Mouse (Mus musculus): ENCODE measurements at regions not wholly inside any gene's neighbourhood (a gene's known extent, or its start where the extent isn't known, plus 50 kb on each side); places are given as distances from the start of the nearest gene placed in this dataset.
"Not testable (repeated sequence)": the region's sequence is repeated elsewhere in the genome, so short reads cannot be mapped to it uniquely, and the experiment has no call there.

DNA sequence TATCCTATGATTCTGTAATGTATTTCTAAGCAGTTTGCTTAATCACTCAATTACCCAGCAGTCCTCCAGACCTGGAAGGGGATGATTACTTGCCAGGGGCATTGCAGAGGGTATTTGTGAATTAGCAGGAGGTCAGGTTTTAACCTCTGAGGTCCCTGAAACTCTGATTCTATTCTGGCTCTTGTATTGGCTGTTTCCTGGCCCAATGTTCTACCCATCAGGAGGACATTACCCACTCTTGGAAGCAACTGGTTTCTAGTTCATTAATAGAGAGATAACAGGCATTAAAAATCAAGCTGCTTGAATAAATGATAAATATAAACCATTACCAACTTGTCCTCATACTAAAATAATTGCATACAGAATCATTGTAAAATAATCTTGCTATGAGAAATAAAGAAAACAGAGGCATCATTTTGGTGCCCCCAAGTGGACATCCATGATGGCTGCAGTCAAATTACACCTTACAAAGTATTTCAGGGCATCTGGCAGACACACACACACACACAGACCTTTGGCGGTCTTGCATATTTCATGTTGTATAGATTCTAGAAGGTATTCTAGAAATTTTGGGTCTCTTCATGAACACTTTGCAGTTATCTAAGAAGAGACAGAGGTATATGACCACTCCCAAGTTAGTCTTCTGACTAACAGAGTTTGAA lies 385.6 kb downstream of the Car8 start:
- WGBS = 41% methylated on average over 1 of the region's 1 CpGs
- TF ChIP-seq CTCF (IDR thresholded peaks at IDR 0.05; ENCODE audit: insufficient read depth, low read length) (no peak), POLR2A (IDR thresholded peaks at IDR 0.05; ENCODE audit: borderline replicate concordance, extremely low read depth, low read depth, low read length) (no peak)
- H3K4me3 ChIP-seq (replicated peaks; ENCODE audit: extremely low read depth, low read depth, low read length) = no peak overlapping the region
- no peak for DNase-seq
- H3K4me1 ChIP-seq (ENCODE audit: control insufficient read depth, insufficient read depth, low read length) = no peaks in the 10 kb centered on the region

DNA sequence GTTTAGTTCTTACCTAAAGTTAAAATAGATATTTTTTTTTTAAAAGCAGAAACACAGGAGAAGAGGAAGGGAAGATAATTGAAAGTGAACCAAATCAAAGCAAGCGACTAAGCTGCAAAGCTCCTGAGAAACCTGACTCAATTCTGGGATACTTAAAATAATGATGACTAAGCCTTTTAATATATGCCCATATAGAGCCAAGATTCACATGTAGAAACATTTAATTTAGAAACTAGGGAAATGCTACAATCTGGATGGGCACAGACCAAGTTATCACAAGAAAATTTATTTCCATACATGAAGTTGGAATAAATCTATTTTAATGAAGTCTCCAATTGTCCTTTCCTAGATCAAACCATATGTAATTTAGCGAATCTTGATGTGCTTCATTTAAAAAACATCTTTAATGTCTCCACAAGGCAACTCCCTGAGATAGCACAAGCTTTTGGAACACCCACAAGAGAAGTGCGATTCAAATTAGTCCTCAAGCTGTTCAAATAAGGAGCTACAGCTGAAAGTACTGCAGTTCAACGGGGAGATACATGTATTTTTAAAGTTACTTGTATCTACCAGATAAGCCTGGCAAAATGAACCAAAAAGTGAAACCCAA lies 386.7 kb downstream of the Car8 start:
- DNase-seq = no peak
- TF ChIP-seq CTCF (IDR thresholded peaks at IDR 0.05; ENCODE audit: insufficient read depth, low read length) = no peak
- no peak for TF ChIP-seq POLR2A (IDR thresholded peaks at IDR 0.05; ENCODE audit: borderline replicate concordance, extremely low read depth, low read depth, low read length)
- 79% methylated on average over 4 of the region's 4 CpGs for WGBS
- Histone ChIP-seq H3K4me3 (replicated peaks; ENCODE audit: extremely low read depth, low read depth, low read length) (no peak overlapping the region), H3K4me1 (ENCODE audit: control insufficient read depth, insufficient read depth, low read length) (no peaks in the 10 kb centered on the region)

GRCm38 (mm10) chr4:7847411-7847810 lies 391.4 kb downstream of the Car8 start:
- WGBS = 72% methylated on average over 5 of the region's 5 CpGs
- Histone ChIP-seq H3K4me1 (ENCODE audit: control insufficient read depth, insufficient read depth, low read length) (no peaks in the 10 kb centered on the region), H3K4me3 (replicated peaks; ENCODE audit: extremely low read depth, low read depth, low read length) (no peak overlapping the region)
- no peak for TF ChIP-seq CTCF (IDR thresholded peaks at IDR 0.05; ENCODE audit: insufficient read depth, low read length)
- TF ChIP-seq POLR2A (IDR thresholded peaks at IDR 0.05; ENCODE audit: borderline replicate concordance, extremely low read depth, low read depth, low read length) = no peak
- DNase-seq = no peak

DNA sequence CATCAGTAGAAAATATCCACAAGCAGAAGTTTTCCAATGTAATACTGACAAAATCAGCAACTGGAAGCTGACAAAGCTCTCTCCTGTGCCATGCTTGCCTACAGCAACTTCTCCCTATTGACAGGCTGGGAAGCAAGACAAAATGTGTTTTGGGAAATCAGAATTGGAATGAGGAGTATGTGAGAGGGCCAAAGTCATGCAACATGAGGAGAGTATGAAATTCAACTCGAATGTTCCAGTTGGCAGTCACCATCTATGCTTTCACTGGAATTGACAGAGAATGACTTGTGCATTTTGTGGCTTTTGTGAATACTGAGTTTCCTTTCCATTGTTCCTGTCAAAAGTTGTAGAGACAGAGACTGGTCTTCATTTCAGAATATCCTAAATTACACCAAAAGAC lies 409.7 kb downstream of the Car8 start:
- no peak for DNase-seq
- no peak overlapping the region for H3K4me3 ChIP-seq (replicated peaks; ENCODE audit: extremely low read depth, low read depth, low read length)
- TF ChIP-seq CTCF (IDR thresholded peaks at IDR 0.05; ENCODE audit: insufficient read depth, low read length) (no peak), POLR2A (IDR thresholded peaks at IDR 0.05; ENCODE audit: borderline replicate concordance, extremely low read depth, low read depth, low read length) (no peak)
- WGBS = 47% methylated on average over 1 of the region's 1 CpGs
- H3K4me1 ChIP-seq (ENCODE audit: control insufficient read depth, insufficient read depth, low read length) = no peaks in the 10 kb centered on the region

DNA sequence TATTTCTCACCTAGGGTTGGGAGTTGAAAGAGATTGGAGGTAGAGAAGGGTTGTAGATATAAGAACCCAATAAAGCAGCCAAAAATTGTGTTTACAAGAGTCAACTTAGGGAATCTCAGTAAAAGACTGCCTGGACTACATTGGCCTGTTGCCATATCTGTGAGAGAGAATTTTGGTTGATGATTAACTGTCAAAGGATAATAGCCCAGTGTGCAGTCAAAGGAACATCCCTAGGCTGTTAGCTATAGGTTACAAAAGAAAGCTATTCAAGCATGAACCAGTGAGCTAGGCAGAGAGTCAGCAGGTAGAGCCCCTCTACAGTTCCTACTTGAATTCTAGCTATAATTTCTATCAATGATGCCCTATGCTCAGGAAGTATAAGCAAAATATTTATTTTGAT lies 419.0 kb downstream of the Car8 start:
- no peak for TF ChIP-seq POLR2A (IDR thresholded peaks at IDR 0.05; ENCODE audit: borderline replicate concordance, extremely low read depth, low read depth, low read length)
- TF ChIP-seq CTCF (IDR thresholded peaks at IDR 0.05; ENCODE audit: insufficient read depth, low read length) = no peak
- Histone ChIP-seq H3K4me3 (replicated peaks; ENCODE audit: extremely low read depth, low read depth, low read length) (no peak overlapping the region), H3K4me1 (ENCODE audit: control insufficient read depth, insufficient read depth, low read length) (no peaks in the 10 kb centered on the region)
- no peak for DNase-seq

GRCm38 (mm10) chr4:7777761-7778160 lies 461.1 kb downstream of the Car8 start:
- H3K4me3 ChIP-seq (replicated peaks; ENCODE audit: extremely low read depth, low read depth, low read length); DNase-seq; H3K4me1 ChIP-seq (ENCODE audit: control insufficient read depth, insufficient read depth, low read length): not testable (repeated sequence)
- 75% methylated on average over 1 of the region's 1 CpGs for WGBS

- Histone ChIP-seq H3K4me3 (replicated peaks; ENCODE audit: extremely low read depth, low read depth, low read length) (no peak overlapping the region), H3K4me1 (ENCODE audit: control insufficient read depth, insufficient read depth, low read length) (no peaks in the 10 kb centered on the region)
- no peak for DNase-seq
- TF ChIP-seq POLR2A (IDR thresholded peaks at IDR 0.05; ENCODE audit: borderline replicate concordance, extremely low read depth, low read depth, low read length) (no peak), CTCF (IDR thresholded peaks at IDR 0.05; ENCODE audit: insufficient read depth, low read length) (no peak)
These were observed 483.4 kb downstream of the Car8 start for GRCm38 (mm10) chr4:7755473-7755872.

- Histone ChIP-seq H3K4me3 (replicated peaks; ENCODE audit: extremely low read depth, low read depth, low read length) (no peak overlapping the region), H3K4me1 (ENCODE audit: control insufficient read depth, insufficient read depth, low read length) (no peaks in the 10 kb centered on the region)
- TF ChIP-seq CTCF (IDR thresholded peaks at IDR 0.05; ENCODE audit: insufficient read depth, low read length) (no peak), POLR2A (IDR thresholded peaks at IDR 0.05; ENCODE audit: borderline replicate concordance, extremely low read depth, low read depth, low read length) (no peak)
- DNase-seq = no peak
- 47% methylated on average over 4 of the region's 4 CpGs for WGBS
These were observed 484.9 kb downstream of the Car8 start for GRCm38 (mm10) chr4:7753931-7754330.

DNA sequence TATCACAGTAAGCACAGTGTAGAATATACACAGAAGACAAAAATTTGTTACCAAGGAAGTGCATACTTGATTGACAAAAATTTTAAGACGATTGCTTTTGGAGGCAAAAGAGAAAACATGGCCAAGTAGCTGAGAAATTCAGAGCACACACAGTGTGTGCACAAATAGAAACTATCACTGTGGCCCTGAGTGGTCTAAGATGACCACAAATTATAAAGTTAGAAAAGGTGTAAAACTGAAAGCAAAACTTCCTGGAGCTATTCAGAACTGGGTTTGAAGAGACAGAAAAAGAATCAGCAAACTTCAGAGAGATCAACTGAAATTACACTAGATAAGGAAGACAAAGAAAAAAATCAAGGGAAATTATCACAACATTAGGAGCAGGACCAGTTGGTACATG lies 487.6 kb downstream of the Car8 start:
- Histone ChIP-seq H3K4me1 (ENCODE audit: control insufficient read depth, insufficient read depth, low read length) (no peaks in the 10 kb centered on the region), H3K4me3 (replicated peaks; ENCODE audit: extremely low read depth, low read depth, low read length) (no peak overlapping the region)
- 76% methylated on average over 1 of the region's 1 CpGs for WGBS
- no peak for TF ChIP-seq POLR2A (IDR thresholded peaks at IDR 0.05; ENCODE audit: borderline replicate concordance, extremely low read depth, low read depth, low read length)
- no peak for TF ChIP-seq CTCF (IDR thresholded peaks at IDR 0.05; ENCODE audit: insufficient read depth, low read length)
- no peak for DNase-seq

DNA sequence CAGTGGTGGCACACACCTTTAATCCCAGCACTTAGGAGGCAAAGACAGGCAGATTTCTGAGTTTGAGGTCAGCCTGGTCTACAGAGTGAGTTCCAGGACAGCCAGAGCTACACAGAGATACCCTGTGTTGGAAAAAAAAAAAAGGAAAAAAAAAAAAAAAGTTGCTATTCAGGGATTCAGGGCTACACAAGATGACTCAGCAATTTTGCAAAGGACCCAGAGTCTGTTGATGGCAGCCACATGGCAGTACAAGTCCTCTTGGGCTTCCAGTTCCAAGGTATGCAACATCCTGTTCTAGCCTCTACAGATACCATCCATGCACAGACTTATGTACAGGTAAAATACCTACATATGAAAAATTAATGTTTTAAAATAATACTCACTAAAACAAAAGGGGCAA lies 515.9 kb downstream of the Car8 start:
- DNase-seq = no peak
- Histone ChIP-seq H3K4me1 (ENCODE audit: control insufficient read depth, insufficient read depth, low read length) (no peaks in the 10 kb centered on the region), H3K4me3 (replicated peaks; ENCODE audit: extremely low read depth, low read depth, low read length) (no peak overlapping the region)
- TF ChIP-seq POLR2A (IDR thresholded peaks at IDR 0.05; ENCODE audit: borderline replicate concordance, extremely low read depth, low read depth, low read length) = no peak
- no peak for TF ChIP-seq CTCF (IDR thresholded peaks at IDR 0.05; ENCODE audit: insufficient read depth, low read length)

All from lung, adult 2 months (tissue).